Mouse (Mus musculus): Measurements from ENCODE around the gene Man2a2.
A peak's percentile ranks its signal among the peaks of the same experiment; 100 is the strongest.

DNA sequence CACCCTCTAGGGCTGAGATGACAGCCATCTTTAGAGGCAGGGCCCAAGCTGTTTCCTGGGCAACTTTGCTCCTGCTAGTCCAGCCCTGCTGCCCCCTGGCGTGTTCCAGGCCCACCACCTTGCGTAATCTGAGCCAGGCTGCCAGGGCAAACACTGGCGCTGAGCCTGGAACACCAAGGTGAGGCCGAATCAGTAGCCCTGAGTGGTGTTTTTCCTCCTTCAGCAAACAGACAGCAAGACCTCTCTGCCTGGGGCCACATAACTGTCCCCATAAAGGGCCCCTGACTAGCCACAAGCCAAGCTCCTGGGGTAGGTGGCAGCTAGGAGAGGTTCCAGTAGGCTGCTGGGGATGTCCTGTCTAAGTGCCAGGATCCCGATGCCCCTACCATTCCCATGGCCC lies 28.9 kb upstream of the Man2a2 start:
- TF ChIP-seq CTCF (IDR thresholded peaks at IDR 0.05) (peak; percentile 55), EP300 (IDR thresholded peaks at IDR 0.05) (no peak)

All from lung, postnatal 0 days (tissue).